Comparison of ENCODE assay signal across 8 mouse cellular contexts in genomic region chr6:149565720-149566498, GRCm38 (mm10).
DNase-seq lines count a peak whose midpoint lies in the region; ATAC-seq lines count a peak whose summit lies in the region.

No protein-coding gene starts in this region.

- 0 out of 2 replicates have a peak, but pooled peaks cover 3% of the 10 kb centered on the region for H3K4me1 ChIP-seq in intestine, embryonic 14.5 days (replicated peaks; ENCODE audit: control insufficient read depth, insufficient read depth, low read length)

- H3K9me3 ChIP-seq in intestine, embryonic 14.5 days (ENCODE audit: control insufficient read depth, low read length) = no peaks in the 10 kb centered on the region

- H3K4me3 ChIP-seq in intestine, embryonic 14.5 days (ENCODE audit: low read depth, low read length) = peak overlapping the region; percentile 58

- H3K9ac ChIP-seq in intestine, embryonic 14.5 days (ENCODE audit: low read length) = peak overlapping the region; percentile 50

- 2% methylated on average over 19 of the region's 19 CpGs for WGBS in intestine, embryonic 14.5 days

- peak overlapping the region; percentile 66 for H3K4me2 ChIP-seq in intestine, embryonic 14.5 days (ENCODE audit: low read length)

- H3K36me3 ChIP-seq in intestine, embryonic 14.5 days (ENCODE audit: control insufficient read depth, insufficient read depth, low read length) = no peaks in the 10 kb centered on the region

- DNase-seq in adrenal gland, adult 18-20 months (ENCODE audit: low spot score in 2 of 2) = peak; percentile 15 to 28
- peak; percentile 63 to 71 for DNase-seq in cerebellum, postnatal 36 days
- peak; percentile 55 to 62 for DNase-seq in frontal cortex, postnatal 14 days (ENCODE audit: low spot score in 2 of 2)
- DNase-seq in intestine, embryonic 14.5 days (ENCODE audit: low spot score) = peak; percentile 88
- peak; percentile 57 to 79 for DNase-seq in left cerebral cortex, adult 9 months (ENCODE audit: low spot score in 2 of 2)
- peak; percentile 77 to 84 for DNase-seq in right cerebral cortex, postnatal 10 days (ENCODE audit: low spot score in 2 of 2)
- DNase-seq in yolk sac, embryonic 10.5 days (ENCODE audit: low spot score) = peak; percentile 87

- no peaks in the 10 kb centered on the region for H3K27me3 ChIP-seq in intestine, embryonic 14.5 days (replicated peaks; ENCODE audit: control insufficient read depth, insufficient read depth, low read length)

- peak; percentile 96 for ATAC-seq in intestine, embryonic 14.5 days (replicated peaks; ENCODE audit: low FRiP score, low TSS enrichment, low read depth)
- peak; percentile 93 for ATAC-seq in megakaryocyte, adult 5-6 weeks (ENCODE audit: poor library complexity, severe bottlenecking)

- H3K27ac ChIP-seq in intestine, embryonic 14.5 days (ENCODE audit: low read depth) = peak overlapping the region; percentile 71

Comparison
In these comparisons a context has a peak if more than half of its experiments do, and no peak if none do; other contexts are left out.
1. Peak in every context shown above with its lines: DNase-seq, ATAC-seq, H3K4me3 ChIP-seq and H3K27ac ChIP-seq.
2. DNase-seq: peak in every context shown above with its lines; median percentile 88 in intestine, embryonic 14.5 days; 87 in yolk sac, embryonic 10.5 days; 80 in right cerebral cortex, postnatal 10 days; 68 in left cerebral cortex, adult 9 months; 67 in cerebellum, postnatal 36 days; 58 in frontal cortex, postnatal 14 days; 22 in adrenal gland, adult 18-20 months.